Mouse (Mus musculus) heart, adult 11 months (tissue): ENCODE measurements at regions not wholly inside any gene's neighbourhood (a gene's known extent, or its start where the extent isn't known, plus 50 kb on each side); places are given as distances from the start of the nearest gene placed in this dataset.

Experiments
- DNase-seq: peaks from one replicate; pipeline ENCODE4 v3.0.0; 2022

DNA sequence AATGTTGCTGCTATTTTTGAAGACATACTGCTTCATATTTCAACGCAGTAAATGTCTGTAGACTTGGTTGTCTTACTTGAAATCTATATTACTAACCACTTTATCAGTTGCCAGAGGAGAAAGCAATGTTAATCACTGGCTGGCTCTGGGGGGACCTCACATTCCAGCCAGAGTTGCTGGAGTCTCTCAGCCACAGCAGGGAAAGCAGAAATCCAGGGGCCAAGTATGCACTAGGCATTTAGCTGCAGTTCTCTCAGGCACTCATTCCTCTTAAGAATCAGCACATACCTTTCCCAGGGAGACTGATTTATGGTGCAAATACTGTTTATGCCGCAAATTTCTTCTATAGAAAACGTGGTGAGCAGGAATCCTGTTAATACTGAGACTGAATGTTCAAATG is 933.6 kb upstream of the Lcorl start:
- no peak for DNase-seq

DNA sequence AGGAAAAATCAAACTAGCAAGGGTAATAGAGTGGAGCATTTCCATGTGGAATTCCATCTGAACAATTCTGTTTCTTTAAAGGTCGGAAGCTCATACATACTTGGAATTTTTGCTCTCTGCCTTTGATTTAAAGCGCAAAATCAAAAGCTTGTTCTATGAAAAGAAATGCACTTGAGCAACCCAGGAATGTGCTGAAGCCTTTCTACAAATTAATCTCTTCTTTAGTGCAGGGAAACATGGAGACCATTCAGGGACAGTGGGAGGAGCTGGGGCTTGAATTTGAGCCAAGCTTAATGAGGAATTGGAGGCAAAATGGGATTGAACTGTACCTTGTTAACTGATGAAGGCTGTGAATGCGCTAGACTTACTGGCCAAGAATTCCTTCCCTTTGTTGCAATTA is 933.1 kb upstream of the Lcorl start:
- no peak for DNase-seq

DNA sequence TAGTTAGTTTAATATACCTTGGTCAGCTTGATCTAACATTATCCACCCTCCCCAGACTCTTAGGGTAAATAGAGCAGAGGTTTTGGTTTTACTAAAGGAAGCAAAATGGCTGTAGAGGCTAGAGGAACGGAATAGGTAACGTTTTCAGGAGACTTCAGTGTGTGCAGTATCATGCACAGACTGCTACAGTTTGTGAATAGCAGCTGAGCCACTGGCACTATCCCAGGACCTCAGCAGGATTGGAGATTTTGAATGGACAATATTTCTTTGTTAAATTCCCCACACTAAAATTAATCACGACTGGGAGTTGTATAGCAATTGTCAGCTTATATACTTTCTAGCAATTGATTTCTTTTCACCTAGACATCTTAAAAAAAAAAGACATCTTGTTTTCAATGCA is 929.7 kb upstream of the Lcorl start:
- no peak for DNase-seq

- no peak for DNase-seq
Measured at GRCm38 (mm10) chr5:46756094-46756493, 898.7 kb upstream of the Lcorl start.

DNA sequence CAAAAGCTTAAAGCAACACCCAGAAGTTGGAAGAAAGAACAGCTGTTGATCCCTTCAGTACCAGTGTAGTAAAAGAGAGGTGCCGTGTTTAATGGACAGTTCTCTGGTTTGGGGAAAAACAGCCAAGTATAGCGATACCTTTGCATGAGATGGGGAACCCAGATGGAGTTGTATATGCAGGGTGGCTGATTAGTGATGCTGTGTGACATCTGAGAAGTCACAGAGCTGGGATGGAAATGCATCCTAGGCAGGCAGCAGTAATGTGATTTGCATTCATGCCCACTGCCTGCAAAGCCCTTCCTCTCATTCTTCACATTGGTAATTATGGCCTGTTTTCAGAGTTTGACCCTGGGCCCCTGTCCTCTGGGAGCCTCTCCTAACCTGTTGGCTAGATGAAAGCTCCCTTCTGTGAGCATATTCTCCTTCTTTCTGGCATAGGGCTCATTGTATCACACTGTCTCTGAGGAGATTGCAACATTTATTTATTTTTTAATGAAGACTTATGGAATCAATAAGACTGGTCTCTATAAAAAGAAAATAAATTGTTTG is 882.7 kb upstream of the Lcorl start:
- DNase-seq: peak; percentile 64

DNA sequence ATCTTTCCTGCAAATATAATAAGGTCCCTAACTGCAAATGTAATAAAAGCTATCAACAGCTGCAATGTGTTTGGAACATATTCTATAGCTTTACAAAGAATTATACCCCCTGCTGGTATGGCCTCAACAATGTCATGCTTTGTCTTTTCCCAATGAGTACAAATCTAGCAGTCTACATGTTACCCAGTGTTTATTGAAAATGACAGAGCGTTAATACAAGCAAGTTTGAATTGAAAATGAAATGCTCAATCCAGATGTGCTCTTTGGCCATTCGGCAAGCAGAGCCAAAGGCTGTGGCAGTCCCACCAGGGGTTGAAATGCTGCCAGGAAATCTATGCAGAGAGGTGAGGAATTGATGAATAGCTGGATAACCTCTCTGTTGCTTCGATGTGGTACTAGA is 875.1 kb upstream of the Lcorl start:
- DNase-seq: peak; percentile 43

DNA sequence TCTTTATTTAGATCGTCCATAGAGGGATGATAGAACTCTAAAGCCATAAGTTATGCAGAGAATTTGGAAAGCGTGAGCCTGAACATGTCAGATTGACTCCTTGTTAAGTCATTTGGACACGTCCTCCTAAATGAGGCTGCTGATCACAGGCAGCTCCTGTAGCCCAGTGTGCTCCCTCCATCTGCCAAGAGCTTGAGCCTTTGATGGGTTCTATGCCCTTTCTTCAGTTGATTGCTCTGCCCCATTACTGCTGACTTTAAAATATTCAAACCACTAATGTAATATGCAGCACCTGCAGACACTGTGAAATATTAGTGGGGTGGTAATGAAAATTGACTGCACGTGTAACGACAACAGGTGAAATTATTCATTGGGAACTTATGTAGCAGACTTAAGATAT is 874.6 kb upstream of the Lcorl start:
- DNase-seq: no peak

- DNase-seq: no peak
Measured at GRCm38 (mm10) chr5:46731297-46731696, 873.9 kb upstream of the Lcorl start.

DNA sequence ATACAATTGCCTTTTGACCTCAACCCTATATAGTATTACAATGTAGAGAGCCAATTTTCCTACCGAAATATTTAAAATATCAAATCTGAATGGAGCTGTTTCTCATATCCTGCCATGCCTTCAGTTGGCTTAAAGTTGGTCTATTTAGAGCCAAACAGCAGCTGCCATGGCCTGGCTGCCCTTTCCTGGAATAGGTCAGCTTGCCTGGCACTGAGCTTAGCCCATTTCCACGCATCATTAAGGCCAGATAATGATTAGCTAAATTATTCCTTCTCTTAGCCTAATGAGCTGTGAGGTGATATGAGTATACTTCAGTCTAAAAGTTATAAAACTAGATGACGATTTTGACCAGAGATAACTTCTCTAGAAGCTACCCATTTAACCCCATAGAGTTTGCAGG is 852.2 kb upstream of the Lcorl start:
- no peak for DNase-seq

DNA sequence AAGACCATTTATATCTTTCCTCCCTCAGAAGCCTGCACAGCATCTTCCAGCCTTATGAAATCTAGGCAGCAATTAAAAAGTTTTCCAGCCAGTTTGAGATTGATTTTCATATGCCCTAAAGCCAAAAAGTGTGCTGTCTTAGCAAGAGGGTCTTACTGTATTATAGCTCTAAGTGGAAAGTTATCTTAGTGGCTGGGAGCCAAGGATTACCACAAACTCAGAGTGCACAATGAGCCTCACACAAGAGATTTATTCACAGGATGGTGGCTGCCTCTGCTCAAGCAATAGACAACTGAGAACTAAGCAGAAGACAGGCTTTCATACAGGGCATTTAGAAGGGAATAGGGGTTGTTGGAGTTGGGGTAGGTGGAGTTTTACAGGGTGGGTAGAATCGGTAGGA is 850.4 kb upstream of the Lcorl start:
- DNase-seq: no peak

DNA sequence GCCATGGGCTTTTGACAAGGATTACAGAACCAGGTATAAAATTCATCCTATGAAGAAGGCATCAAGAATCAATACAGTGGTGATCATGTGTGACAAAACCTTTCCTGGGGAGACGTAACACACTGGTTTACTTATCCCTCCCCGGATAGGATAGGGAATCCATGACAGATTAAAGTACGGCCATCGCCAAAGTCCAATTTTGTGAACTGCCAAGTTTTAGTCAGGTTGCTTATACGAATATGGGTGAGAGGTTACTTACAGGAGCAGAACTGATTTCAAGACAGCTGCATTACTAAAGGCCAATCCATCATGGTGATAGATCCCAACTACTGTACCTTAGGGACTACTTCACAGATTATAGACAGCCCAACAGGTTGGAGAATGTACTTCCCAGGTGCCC is 849.6 kb upstream of the Lcorl start:
- no peak for DNase-seq

- no peak for DNase-seq
Measured at GRCm38 (mm10) chr5:46678007-46678406, 820.6 kb upstream of the Lcorl start.

- DNase-seq: no peak
Measured at GRCm38 (mm10) chr5:46674810-46675502, 817.5 kb upstream of the Lcorl start.

- DNase-seq: no peak
Measured at GRCm38 (mm10) chr5:46673413-46673812, 816.0 kb upstream of the Lcorl start.

DNA sequence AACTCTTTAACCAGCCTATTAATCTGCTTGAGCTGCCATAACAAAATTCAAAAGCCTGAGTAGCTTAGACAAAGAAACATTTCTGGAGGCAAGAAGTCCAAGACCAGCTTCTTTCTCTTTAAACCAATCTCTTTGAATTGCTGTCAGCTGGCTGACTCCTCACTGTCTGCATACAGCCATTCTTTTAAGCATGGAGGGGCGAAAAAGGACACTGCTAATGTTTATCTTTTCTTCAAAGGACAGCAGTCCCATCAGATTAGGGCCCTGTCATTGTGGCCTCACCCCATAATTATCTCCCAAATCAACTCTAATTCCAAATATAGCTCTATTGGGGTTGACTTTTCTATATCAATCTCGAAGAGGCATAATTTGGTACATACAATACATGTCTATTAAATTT is 813.1 kb upstream of the Lcorl start:
- no peak for DNase-seq

DNA sequence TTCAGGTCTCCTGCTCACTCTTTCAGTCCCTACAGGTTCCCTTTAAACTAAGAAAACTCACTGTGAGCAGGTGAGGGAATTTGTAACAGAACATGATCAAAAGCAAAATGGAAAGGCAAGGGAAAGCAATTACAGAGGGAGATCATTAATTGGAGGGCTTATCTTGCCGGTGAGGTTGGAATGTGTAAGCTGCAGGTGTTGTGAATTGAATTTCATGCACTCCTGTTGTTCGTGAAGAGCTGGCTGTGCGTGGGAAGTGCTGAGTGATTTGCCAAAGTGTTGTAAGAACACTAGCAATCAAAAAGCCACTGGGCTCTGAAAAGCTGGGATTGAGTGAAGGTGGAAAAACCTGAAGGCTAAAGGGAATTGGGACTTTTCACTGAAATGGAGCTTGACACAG is 808.8 kb upstream of the Lcorl start:
- DNase-seq: no peak

DNA sequence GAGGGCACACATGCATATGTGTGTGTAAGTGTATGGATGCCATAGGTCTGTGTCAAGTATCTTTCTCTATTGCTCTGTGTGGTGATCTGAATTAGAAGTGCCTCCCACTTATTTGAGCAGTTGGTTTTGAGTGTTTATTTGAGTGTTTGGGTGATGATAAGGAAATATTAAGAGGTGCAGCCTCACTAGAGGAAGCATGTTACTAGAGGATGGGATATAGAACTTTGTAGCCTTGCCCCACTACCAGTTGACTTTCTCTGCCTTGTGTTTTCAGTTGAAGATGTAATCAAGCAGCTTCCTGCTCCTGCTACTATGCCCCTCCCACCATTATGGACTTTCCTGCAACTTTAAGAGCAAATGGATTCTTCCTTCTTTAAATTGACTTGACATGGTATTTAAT is 799.6 kb upstream of the Lcorl start:
- no peak for DNase-seq

GRCm38 (mm10) chr5:46654189-46654588 is 796.8 kb upstream of the Lcorl start:
- DNase-seq: no peak

DNA sequence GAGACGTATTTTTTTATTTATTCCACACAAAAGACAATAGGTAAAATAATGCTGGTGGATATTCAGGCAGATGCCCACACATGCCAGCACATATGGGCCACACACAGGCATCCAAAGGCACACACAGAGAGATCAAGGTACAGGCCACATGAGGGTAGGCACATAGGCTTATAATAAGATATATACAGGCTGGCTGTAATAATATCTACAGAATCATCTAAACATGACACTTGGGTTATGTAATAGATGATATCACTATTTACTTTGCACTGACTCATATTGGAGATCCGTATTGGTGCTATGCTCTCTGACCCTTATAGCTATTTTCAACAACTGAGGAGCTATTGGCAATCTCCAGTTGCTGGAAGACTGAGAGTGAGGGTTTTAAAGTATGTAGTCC is 785.6 kb upstream of the Lcorl start:
- DNase-seq: no peak

GRCm38 (mm10) chr5:46635116-46635668 is 777.8 kb upstream of the Lcorl start:
- no peak for DNase-seq
